Mouse (Mus musculus) neural tube, embryonic 14.5 days (tissue): ENCODE data around the gene Ina. TPM values are rescaled to one million over a fixed set of nuclear protein-coding genes. Genes with fewer than 3 reads are reported as not detected.

Experiments used
- ATAC-seq: fragments of 200-750 bp; cut with Nextera tagmentation; 2 replicates; pipeline ENCODE4 v1.8.0; 2017; ENCODE audit warnings: low read depth, mild to moderate bottlenecking, moderate TSS enrichment, moderate library complexity
- H3K27ac ChIP-seq: fragments of 300-500 bp; sonication (generic); 2 replicates; pipeline ENCODE4 v1.5.1; 2014; ENCODE audit warnings: low read depth, mild to moderate bottlenecking, control low read depth, low read length, moderate library complexity, mixed read lengths
- H3K27me3 ChIP-seq: fragments of 300-500 bp; sonication (generic); 2 replicates; pipeline ENCODE4 v1.6.1; 2014; ENCODE audit warnings: low read length; ENCODE audit not compliant: control insufficient read depth, insufficient read depth
- H3K36me3 ChIP-seq: fragments of 300-500 bp; sonication (generic); 2 replicates; pipeline ENCODE4 v1.6.1; 2014; ENCODE audit warnings: low read length, mixed read lengths; ENCODE audit not compliant: control insufficient read depth, insufficient read depth
- H3K4me1 ChIP-seq: fragments of 300-500 bp; sonication (generic); 2 replicates; pipeline ENCODE4 v1.6.1; 2014; ENCODE audit warnings: low read length; ENCODE audit not compliant: control insufficient read depth, insufficient read depth
- H3K4me2 ChIP-seq: fragments of 300-500 bp; sonication (generic); 2 replicates; pipeline ENCODE4 v1.6.1; 2014; ENCODE audit warnings: mild to moderate bottlenecking, low read depth, low read length, control low read depth
- H3K4me3 ChIP-seq: fragments of 300-500 bp; sonication (generic); 2 replicates; pipeline ENCODE4 v1.5.1; 2014; ENCODE audit warnings: low read depth, low read length, control low read depth, mixed read lengths
- H3K9ac ChIP-seq: fragments of 300-500 bp; sonication (generic); replicated peaks from 2 replicates; pipeline ENCODE4 v1.6.1; 2014; ENCODE audit warnings: low read depth, mild to moderate bottlenecking, control low read depth, low read length, mixed read lengths
- H3K9me3 ChIP-seq: fragments of 300-500 bp; sonication (generic); 2 replicates; pipeline ENCODE4 v1.6.1; 2016; ENCODE audit warnings: low read length; ENCODE audit not compliant: control insufficient read depth
- WGBS: fragments of 180-500 bp; shearing (Covaris S2); extraction: QIAGEN DNeasy Blood & Tissue Kit; methylation state at CpG from one replicate; pipeline ENCODE4 v1.1.7; 2014; 5-methylcytosine and 5-hydroxymethylcytosine counted together
- polyA plus RNA-seq: library from polyadenylated mRNA; unstranded; fragments of >200 nt; fragmentation: Nextera tagmentation; extraction: Ambion mirVana; gene quantifications from 2 replicates; pipeline ENCODE4 v1.2.1, GENCODE M21; 2014

Gene Ina
- polyA plus RNA-seq, 1 experiment from 2014 or later: 535 TPM

DNA sequence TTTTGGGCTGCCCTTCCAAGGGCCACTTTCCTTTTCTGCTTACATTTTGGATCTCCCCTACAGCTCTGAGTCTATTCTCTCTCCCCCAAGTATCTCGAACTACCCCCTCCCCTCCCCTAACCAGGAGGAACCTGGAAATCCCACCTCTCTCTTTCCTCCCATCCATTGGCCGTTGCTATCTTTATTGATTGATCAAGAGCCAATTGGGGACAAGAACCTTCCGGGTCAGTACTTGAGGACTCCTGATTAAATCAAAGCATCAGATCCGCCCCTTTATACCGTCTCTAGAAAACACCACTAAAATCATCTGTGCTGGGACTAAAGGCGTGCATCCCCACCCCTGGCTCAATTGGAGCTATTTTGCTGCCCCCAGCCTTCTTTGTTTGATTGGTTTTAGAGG is 33.0 kb upstream of the Ina start:
- Histone ChIP-seq H3K4me2 (no peak overlapping the region), H3K4me3 (no peak overlapping the region), H3K36me3 (no peaks in the 10 kb centered on the region), H3K4me1 (no peaks in the 10 kb centered on the region), H3K9me3 (no peaks in the 10 kb centered on the region), H3K27me3 (no peaks in the 10 kb centered on the region), H3K9ac (no peak overlapping the region), H3K27ac (no peak overlapping the region)
- WGBS: 36% methylated on average over 6 of the region's 6 CpGs
- no peak for ATAC-seq

DNA sequence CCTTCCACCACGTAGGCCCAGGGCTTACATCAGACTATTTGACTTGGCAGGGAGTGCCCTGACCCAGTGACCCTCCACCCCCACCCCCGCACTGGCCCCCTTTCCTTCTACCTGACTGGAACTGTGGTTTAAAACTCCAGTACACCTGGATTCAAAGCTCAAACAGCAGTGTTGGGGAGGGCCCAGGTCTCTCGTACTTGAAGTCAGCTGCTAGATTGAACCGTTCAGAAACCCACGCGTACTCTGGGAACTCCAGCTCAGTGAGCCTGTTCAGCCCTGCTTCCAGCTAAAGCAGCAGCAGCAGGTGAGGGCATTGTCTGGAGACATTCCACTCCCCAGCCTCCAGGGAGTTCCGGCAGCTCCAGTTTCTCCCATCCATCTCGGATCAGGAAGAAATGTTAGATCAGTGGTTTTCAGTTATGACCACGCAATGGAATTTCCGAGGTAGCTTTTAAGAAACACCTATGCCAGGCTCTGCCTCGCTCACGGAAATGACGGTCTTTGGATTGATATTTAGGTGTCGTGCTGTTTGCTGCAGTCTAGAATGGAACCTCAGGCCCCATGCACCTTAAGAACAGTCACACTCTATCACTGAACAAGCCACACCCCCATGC is 31.0 kb upstream of the Ina start:
- Histone ChIP-seq H3K27ac (no peak overlapping the region), H3K9me3 (no peaks in the 10 kb centered on the region), H3K4me2 (no peak overlapping the region), H3K27me3 (no peaks in the 10 kb centered on the region), H3K4me3 (no peak overlapping the region), H3K36me3 (no peaks in the 10 kb centered on the region), H3K9ac (no peak overlapping the region), H3K4me1 (peaks cover 3% of the 10 kb centered on the region; the same call in 1 of the 2 replicates)
- WGBS: 67% methylated on average over 14 of the region's 14 CpGs
- ATAC-seq: no peak

DNA sequence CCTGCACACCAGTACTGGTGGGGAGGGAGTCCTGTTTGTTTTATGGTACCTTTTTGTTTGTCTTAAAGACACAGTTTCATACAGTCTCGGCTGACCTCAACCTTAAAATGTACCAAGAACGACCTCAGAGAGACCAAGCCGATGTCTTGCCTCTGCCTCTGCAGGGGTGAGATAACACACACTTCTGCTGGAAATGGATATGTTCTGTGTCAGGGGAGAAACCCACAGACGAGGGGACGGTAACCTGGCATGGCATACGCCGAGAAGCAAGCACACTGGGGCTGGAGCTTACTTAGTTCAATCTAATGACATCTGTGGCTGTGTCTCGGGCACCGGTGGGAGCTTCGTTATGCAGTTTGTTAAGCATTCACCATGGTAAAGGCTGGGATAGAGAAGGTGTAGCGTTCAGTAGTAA is 30.5 kb upstream of the Ina start:
- Histone ChIP-seq H3K4me2 (no peak overlapping the region), H3K27ac (no peak overlapping the region), H3K4me1 (peaks cover 5% of the 10 kb centered on the region; the same call in 1 of the 2 replicates), H3K4me3 (no peak overlapping the region), H3K36me3 (no peaks in the 10 kb centered on the region), H3K27me3 (no peaks in the 10 kb centered on the region), H3K9me3 (no peaks in the 10 kb centered on the region), H3K9ac (no peak overlapping the region)
- ATAC-seq: no peak
- 55% methylated on average over 11 of the region's 11 CpGs for WGBS

DNA sequence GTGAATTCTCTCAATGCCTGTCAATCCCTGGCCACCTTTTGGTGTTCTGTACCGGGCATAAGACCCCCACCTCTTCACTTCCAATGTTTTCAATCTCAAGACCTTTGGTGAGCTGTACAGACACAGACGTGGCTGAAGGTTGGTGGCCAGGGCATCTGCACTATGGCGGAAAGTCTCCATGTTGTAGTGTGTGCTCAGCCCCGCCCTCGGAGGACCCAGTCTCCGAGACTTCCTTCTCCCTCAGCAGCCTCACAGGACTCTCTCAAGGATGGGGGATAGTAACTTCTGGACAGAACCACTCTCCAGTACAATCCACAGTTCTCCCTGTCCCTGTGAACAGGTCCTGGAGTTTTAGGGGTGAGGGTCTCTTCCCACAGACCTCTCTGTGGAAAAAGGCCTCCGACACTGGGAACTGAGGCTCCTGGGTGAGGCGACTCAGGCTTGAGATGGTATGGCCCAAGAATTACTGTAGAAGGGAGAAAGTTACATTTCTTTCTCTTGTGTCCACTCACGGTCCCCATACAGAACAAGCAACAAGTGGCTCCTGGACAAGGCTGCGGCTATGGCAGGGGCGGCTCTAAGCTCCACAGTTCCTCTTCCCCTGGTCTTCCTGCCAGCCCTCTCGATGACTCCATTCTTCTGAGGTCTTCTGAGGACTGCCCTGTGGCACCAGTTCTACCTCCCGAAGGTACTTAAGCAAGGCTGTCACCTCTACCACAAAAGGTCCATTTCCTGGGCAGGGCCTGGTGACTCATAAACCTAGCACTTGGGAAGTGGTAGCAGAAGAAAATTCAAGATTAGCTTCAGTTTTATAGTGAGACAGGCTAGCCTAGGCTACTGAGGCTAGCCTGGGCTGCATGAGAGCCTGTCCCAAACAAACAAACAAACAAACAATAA is 29.5 kb upstream of the Ina start:
- Histone ChIP-seq H3K4me3 (no peak overlapping the region), H3K27me3 (no peaks in the 10 kb centered on the region), H3K9me3 (no peaks in the 10 kb centered on the region), H3K9ac (no peak overlapping the region), H3K36me3 (no peaks in the 10 kb centered on the region), H3K4me2 (no peak overlapping the region), H3K27ac (no peak overlapping the region), H3K4me1 (peaks cover 5% of the 10 kb centered on the region; the same call in 1 of the 2 replicates)
- WGBS: 93% methylated on average over 13 of the region's 13 CpGs
- no peak for ATAC-seq

DNA sequence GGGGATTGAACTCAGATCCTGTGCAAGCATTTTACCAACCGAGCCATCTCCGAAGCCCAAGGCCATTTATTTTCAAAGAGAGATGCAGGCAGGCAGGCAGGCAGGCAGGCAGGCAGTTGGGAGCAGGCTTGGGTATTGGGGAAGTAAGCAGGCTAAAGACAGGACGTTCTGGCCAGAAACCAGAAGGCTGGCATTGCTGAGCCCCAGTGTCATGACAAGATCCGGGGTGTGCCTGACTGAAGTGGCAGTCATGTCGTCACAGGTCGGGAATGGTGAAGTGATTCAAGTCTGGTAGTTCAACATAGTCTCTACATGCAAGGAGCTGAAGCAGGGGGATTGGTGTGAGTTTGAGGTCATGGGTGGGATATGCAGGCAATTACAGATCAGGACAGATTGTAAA is 26.9 kb upstream of the Ina start:
- H3K4me2 ChIP-seq: no peak overlapping the region
- no peak overlapping the region for H3K4me3 ChIP-seq
- H3K27ac ChIP-seq: no peak overlapping the region
- no peaks in the 10 kb centered on the region for H3K36me3 ChIP-seq
- H3K27me3 ChIP-seq: no peaks in the 10 kb centered on the region
- H3K9me3 ChIP-seq: no peaks in the 10 kb centered on the region
- ATAC-seq: no peak
- peaks cover 5% of the 10 kb centered on the region; the same call in 1 of the 2 replicates for H3K4me1 ChIP-seq
- H3K9ac ChIP-seq: no peak overlapping the region
- WGBS: 80% methylated on average over 6 of the region's 6 CpGs

DNA sequence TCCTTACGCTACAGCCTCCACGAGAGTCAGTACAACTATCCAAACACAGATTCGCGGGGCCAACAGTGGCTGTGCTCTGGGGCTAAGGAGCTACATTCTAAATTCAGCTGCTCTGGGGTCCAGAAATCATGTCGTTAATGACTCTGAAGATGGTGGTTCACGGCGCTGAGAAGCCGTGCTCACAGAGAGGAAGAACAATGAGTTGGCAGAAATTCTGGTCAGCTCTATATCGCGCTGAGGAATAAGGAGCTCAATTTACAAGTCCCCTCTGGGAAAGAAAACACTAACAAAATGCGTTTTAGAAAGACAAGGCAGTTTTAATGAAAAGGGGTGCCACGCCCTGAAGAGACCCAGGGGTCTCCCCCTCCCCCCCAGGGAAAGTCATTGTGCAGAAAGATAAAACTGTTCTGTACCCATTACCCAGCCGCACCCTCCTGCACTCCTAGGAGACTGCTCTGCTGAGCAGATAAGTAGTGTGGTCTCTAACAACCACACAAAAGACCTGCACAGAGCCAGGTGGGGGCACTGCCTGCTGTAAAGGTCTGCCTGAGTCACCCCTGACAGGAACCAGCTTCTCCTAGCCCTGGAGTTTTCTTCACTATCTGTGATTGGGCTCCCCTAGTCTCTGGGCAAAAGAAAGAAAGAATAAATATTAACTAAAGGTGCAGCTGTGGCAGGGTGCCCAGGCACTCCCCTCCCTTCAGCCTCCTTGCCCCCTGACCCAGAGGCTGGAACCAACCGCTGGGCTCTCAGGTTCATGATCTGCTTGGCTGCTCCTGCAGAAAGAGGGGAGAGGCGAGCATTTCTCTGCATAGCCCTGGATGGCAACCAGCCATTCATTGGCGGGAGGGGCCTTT is 26.0 kb upstream of the Ina start:
- H3K4me3 ChIP-seq: no peak overlapping the region
- no peaks in the 10 kb centered on the region for H3K27me3 ChIP-seq
- no peak for ATAC-seq
- no peaks in the 10 kb centered on the region for H3K36me3 ChIP-seq
- 55% methylated on average over 16 of the region's 16 CpGs for WGBS
- H3K4me2 ChIP-seq: no peak overlapping the region
- H3K4me1 ChIP-seq: peaks cover 5% of the 10 kb centered on the region; the same call in 1 of the 2 replicates
- H3K9ac ChIP-seq: no peak overlapping the region
- no peaks in the 10 kb centered on the region for H3K9me3 ChIP-seq
- no peak overlapping the region for H3K27ac ChIP-seq

DNA sequence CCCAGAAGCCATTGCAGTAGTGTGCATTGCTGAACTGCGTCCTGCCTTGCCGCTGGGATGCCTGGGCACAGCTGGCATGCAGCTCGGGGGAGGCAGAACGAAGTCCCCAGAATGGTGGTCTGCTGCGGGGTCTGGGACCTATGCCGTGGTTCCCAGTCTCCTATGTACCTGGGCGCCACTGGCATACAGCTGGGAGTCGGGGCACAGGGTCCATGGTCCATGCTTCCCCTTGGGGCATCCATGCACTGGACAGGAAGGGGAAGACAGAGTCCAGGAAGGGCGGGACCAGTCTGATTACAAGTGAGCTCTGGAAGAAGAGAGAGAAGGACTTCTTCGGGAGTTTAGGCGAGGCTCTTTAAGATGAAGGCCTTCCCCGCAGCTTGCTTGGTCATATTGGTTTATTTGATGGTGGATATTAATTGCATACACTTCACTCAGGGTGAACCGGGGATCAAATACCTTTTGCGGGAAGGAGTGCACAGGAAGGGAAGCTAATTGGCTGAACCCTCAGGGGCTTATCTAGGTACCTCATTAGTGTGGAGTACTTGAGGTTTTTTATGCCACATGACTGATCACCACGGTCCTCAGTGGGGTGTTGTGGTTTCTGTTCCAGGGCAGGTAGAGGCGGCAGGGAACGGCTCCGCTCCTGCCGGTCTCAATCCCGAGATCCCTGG is 24.9 kb upstream of the Ina start:
- 80% methylated on average over 20 of the region's 20 CpGs for WGBS
- Histone ChIP-seq H3K4me2 (no peak overlapping the region), H3K36me3 (no peaks in the 10 kb centered on the region), H3K4me1 (peaks cover 5% of the 10 kb centered on the region; the same call in 1 of the 2 replicates), H3K27ac (no peak overlapping the region), H3K4me3 (no peak overlapping the region), H3K9me3 (no peaks in the 10 kb centered on the region), H3K9ac (no peak overlapping the region), H3K27me3 (no peaks in the 10 kb centered on the region)
- no peak for ATAC-seq

DNA sequence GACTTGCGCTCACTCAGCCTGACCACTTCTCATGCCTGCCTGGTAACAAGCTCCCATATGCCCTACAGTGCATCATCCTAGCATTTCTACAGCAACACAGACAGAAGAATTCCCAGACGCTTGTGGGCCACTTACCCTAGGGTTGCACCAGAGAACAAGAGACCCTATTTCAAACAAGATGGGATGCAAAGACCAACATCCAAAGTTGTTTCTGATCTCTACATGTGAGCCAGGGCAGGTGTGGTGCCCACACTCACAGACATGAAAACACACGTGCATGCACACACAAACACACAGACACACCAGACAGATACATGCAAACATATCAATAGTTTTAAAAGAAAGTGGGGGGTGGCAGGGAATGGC is 24.4 kb upstream of the Ina start:
- 86% methylated on average over 3 of the region's 3 CpGs for WGBS

More for the DNA sequence above, 24.4 kb upstream of the Ina start:
- H3K4me2 ChIP-seq: no peak overlapping the region
- H3K36me3 ChIP-seq: no peaks in the 10 kb centered on the region
- no peak for ATAC-seq
- H3K4me1 ChIP-seq: peaks cover 5% of the 10 kb centered on the region; the same call in 1 of the 2 replicates
- H3K27ac ChIP-seq: no peak overlapping the region
- no peaks in the 10 kb centered on the region for H3K27me3 ChIP-seq
- H3K4me3 ChIP-seq: no peak overlapping the region
- H3K9me3 ChIP-seq: no peaks in the 10 kb centered on the region
- H3K9ac ChIP-seq: no peak overlapping the region
